ENCODE assay signal across 39 mouse cellular contexts in genomic region chr14:34493682-34494081, GRCm38 (mm10). TPM values are rescaled to one million over a fixed set of nuclear protein-coding genes. Genes with fewer than 3 reads are reported as not detected.
"Had no signal": no experiment of that assay in that cellular context is flagged by ENCODE, and none has a peak within 500 bp of the region (broad histone marks: within the 10 kb centered on the region; RNA-seq: fewer than 3 reads in every experiment).

No protein-coding gene starts in this region.

- ATAC-seq: hindbrain, embryonic 16.5 days; inflammation-experienced regulatory T-cells, adult 6 months; intestine, embryonic 16.5 days had no signal

- H3K27me3 ChIP-seq: heart, embryonic 12.5 days; hindbrain, embryonic 12.5 days; kidney, embryonic 15.5 days; limb, embryonic 13.5 days; limb, embryonic 15.5 days had no signal

- H3K36me3 ChIP-seq: heart, embryonic 12.5 days; hindbrain, embryonic 12.5 days; kidney, embryonic 15.5 days; limb, embryonic 13.5 days; limb, embryonic 15.5 days had no signal

- H3K4me2 ChIP-seq: heart, embryonic 12.5 days; hindbrain, embryonic 12.5 days; hindbrain, embryonic 14.5 days; kidney, embryonic 15.5 days; limb, embryonic 13.5 days; limb, embryonic 15.5 days had no signal

- H3K27ac ChIP-seq: heart, adult 2 months; hindbrain, embryonic 10.5 days; hindbrain, embryonic 12.5 days; hindbrain, embryonic 14.5 days; kidney, embryonic 15.5 days; kidney, postnatal 0 days; limb, embryonic 13.5 days; limb, embryonic 15.5 days had no signal

- H3K9ac ChIP-seq: heart, embryonic 12.5 days; hindbrain, embryonic 12.5 days; hindbrain, embryonic 14.5 days; kidney, embryonic 15.5 days; limb, embryonic 13.5 days; limb, embryonic 15.5 days had no signal

- H3K9me3 ChIP-seq: heart, embryonic 12.5 days; hindbrain, embryonic 10.5 days; hindbrain, embryonic 12.5 days; kidney, embryonic 15.5 days; limb, embryonic 13.5 days; limb, embryonic 15.5 days had no signal

- DNase-seq: gastrocnemius, postnatal 14 days; gastrocnemius, postnatal 36 days; heart, adult 2 months; heart, postnatal 10 days; heart, postnatal 4 days; kidney, adult 11 months; kidney, adult 2 months; kidney, adult 9 months; kidney, postnatal 14 days; kidney, postnatal 36 days; layer of hippocampus, adult 9-11 months; layer of hippocampus, postnatal 36 days; left cerebral cortex, postnatal 4 days had no signal

- H3K4me3 ChIP-seq: heart, adult 2 months; heart, embryonic 12.5 days; hindbrain, embryonic 10.5 days; hindbrain, embryonic 12.5 days; kidney, embryonic 15.5 days; limb, embryonic 13.5 days; limb, embryonic 15.5 days had no signal

RNA-seq across cellular contexts. Expression of gene 9230112D13Rik, which starts 28.9 kb away (rescaled TPM):
- total RNA-seq: gastrocnemius, adult 8-10 months; gastrocnemius, postnatal 14 days; gastrocnemius, postnatal 36 days; heart, adult 2 months; heart, postnatal 10 days; heart, postnatal 25 days; heart, postnatal 4 days; layer of hippocampus, adult 18-20 months; layer of hippocampus, adult 8-10 months; layer of hippocampus, postnatal 14 days; layer of hippocampus, postnatal 36 days; left cerebral cortex, adult 18-20 months; left cerebral cortex, adult 8-10 months; left cerebral cortex, postnatal 10 days; left cerebral cortex, postnatal 25 days; left cerebral cortex, postnatal 4 days; liver, adult 2 months had no signal
- polyA plus RNA-seq: frontal cortex, adult 2 months; heart, adult 2 months; heart, embryonic 12.5 days; heart, embryonic 14.5 days; heart, embryonic 16.5 days; hindbrain, embryonic 10.5 days; hindbrain, embryonic 12.5 days; hindbrain, embryonic 14.5 days; hindbrain, embryonic 16.5 days; inflammation-experienced regulatory T-cells, adult 6 months; intestine, embryonic 16.5 days; kidney, adult 2 months; kidney, embryonic 15.5 days; kidney, postnatal 0 days; large intestine, adult 2 months; limb, embryonic 11.5 days; limb, embryonic 13.5 days; limb, embryonic 15.5 days; liver, adult 2 months had no signal
